Mouse (Mus musculus): ENCODE results near the gene Fig4. TPM values are rescaled to one million over a fixed set of nuclear protein-coding genes. Genes with fewer than 3 reads are reported as not detected.

Gene Fig4
- polyA plus RNA-seq, 1 experiment = 11.9 TPM

DNA sequence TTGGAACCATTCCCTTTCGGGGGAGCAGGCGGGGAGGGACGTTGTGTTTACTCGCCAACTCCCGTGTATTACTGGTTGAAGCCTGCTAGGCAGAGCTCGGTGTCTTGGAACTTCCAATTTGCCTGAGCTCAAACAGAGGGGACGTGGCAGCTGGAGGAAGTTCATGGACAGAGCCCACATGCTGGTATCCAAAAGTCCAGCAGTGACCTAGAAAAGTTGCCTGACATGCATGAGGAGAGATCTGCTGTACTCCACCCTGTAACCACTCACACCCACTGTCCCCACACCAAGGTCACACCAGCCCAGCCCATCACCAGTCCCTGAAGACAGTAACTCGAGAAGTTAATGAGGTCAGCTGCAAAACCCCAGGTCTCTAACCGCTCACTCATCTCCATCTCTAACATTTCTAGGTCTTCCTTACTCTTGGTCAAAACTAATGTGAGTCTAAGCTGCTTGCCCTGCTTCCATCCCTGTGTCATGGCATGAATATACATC, 1.9 kb upstream of the Fig4 start:
- H3ac ChIP-seq (ENCODE audit: control insufficient read depth, insufficient read length) = no peak overlapping the region
- no peak overlapping the region for H3K4me3 ChIP-seq
- H3K36me3 ChIP-seq (ENCODE audit: control insufficient read depth, insufficient read depth) = no peaks in the 10 kb centered on the region
- H3K79me2 ChIP-seq (ENCODE audit: control insufficient read depth, insufficient read depth) = no peaks in the 10 kb centered on the region
- H3K4me2 ChIP-seq (ENCODE audit: low read depth) = no peak overlapping the region
- H3K27me3 ChIP-seq (ENCODE audit: control insufficient read depth, insufficient read depth, insufficient read length) = no peaks in the 10 kb centered on the region
- no peak for TF ChIP-seq USF1 (IDR thresholded peaks at IDR 0.05; ENCODE audit: low read depth)
- TF ChIP-seq MYOD1 (IDR thresholded peaks at IDR 0.05; ENCODE audit: control insufficient read depth in 1 of 3, insufficient read length in 2 of 3, low read depth in 2 of 3) = no peak
- no peak for TF ChIP-seq E2F4 (IDR thresholded peaks at IDR 0.05; ENCODE audit: insufficient read depth)
- no peak for TF ChIP-seq POLR2A (IDR thresholded peaks at IDR 0.05; ENCODE audit: insufficient read length, low read depth)
- no peak for TF ChIP-seq POLR2AphosphoS2 (IDR thresholded peaks at IDR 0.05; ENCODE audit: insufficient read length, low read depth)
- no peak for TF ChIP-seq MAX (IDR thresholded peaks at IDR 0.05; ENCODE audit: low read depth)

GRCm38 (mm10) chr10:41303639-41304444, 782 bp upstream of the Fig4 start, which contains the start of gene Ak9:
Ak9 (plus strand) TSS chr10:41303980.
- TF ChIP-seq TCF12 (IDR thresholded peaks at IDR 0.05; ENCODE audit: insufficient read depth, poor library complexity, severe bottlenecking) = no peak
- TF ChIP-seq MYOD1 (IDR thresholded peaks at IDR 0.05; ENCODE audit: control insufficient read depth in 1 of 3, insufficient read length in 2 of 3, low read depth in 2 of 3) = no peak
- no peak for TF ChIP-seq USF1 (IDR thresholded peaks at IDR 0.05; ENCODE audit: low read depth)
- TF ChIP-seq SRF (IDR thresholded peaks at IDR 0.05; ENCODE audit: control insufficient read depth, insufficient read length, low read depth) = no peak
- TF ChIP-seq CEBPB (IDR thresholded peaks at IDR 0.05; ENCODE audit: insufficient read depth, poor library complexity, severe bottlenecking) = no peak
- no peak for TF ChIP-seq POLR2A (IDR thresholded peaks at IDR 0.05; ENCODE audit: insufficient read length, low read depth)
- no peak for TF ChIP-seq MAX (IDR thresholded peaks at IDR 0.05; ENCODE audit: low read depth)
- no peak for TF ChIP-seq MYOG (IDR thresholded peaks at IDR 0.05; ENCODE audit: control insufficient read depth in 1 of 3, insufficient read depth in 1 of 3, insufficient read length in 2 of 3, low read depth in 2 of 3)
- no peak for TF ChIP-seq TCF3 (IDR thresholded peaks at IDR 0.05; ENCODE audit: insufficient read length, low read depth)
- no peak for TF ChIP-seq REST (IDR thresholded peaks at IDR 0.05; ENCODE audit: insufficient read depth, insufficient read length)
- no peak for TF ChIP-seq E2F4 (IDR thresholded peaks at IDR 0.05; ENCODE audit: insufficient read depth)
- TF ChIP-seq POLR2AphosphoS2 (IDR thresholded peaks at IDR 0.05; ENCODE audit: insufficient read length, low read depth) = no peak
- Histone ChIP-seq H3K4me3 (peak within 1 kb of the TSS; percentile 33), H3K36me3 (ENCODE audit: control insufficient read depth, insufficient read depth) (no peaks in the 10 kb centered on the region), H3K79me2 (ENCODE audit: control insufficient read depth, insufficient read depth) (no peaks in the 10 kb centered on the region), H3K27me3 (ENCODE audit: control insufficient read depth, insufficient read depth, insufficient read length) (no peaks in the 10 kb centered on the region), H3ac (ENCODE audit: control insufficient read depth, insufficient read length) (peak within 1 kb of the TSS; percentile 50), H3K4me2 (ENCODE audit: low read depth) (peak within 1 kb of the TSS; percentile 100)

DNA sequence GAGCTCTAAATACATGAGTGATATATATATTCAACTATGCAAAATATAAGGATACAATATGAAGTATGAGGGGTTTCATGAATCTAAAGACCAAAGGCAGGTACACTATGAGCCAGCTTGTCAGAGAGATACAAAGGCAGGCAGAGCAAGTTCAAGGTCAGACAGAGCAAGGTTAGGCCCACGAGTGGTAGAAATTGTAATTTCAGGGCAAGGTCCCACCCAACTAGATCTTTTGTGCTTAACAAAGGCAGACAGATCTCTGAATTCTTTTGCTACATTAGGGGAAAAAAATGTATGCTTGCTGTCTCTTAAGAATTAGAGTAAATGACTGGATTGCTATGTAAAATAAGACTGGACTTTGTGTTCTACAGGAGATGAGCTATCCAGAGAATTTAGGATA, 2.9 kb downstream of the Fig4 start:
- no peaks in the 10 kb centered on the region for H3K79me2 ChIP-seq (ENCODE audit: control insufficient read depth, insufficient read depth)
- no peaks in the 10 kb centered on the region for H3K27me3 ChIP-seq (ENCODE audit: control insufficient read depth, insufficient read depth, insufficient read length)
- no peak overlapping the region for H3K4me2 ChIP-seq (ENCODE audit: low read depth)

DNA sequence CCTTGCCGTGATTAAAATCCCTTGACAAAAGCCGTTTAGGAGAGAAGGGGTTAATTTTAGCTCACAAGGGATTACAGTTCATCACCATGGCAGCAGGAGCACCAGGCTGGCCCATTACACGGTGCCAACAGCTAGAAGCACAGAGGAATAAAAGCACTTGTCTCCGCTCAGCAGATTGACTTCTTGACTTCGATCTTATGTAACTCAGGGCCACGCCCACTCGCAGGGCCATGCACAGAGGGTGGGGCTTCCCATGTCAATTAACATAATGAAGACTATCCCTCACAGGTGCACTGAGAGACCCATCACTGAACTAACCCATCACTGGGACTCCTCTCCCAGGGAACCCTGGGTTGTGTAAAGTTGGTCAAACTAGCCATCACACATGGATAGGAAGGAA, 7.9 kb downstream of the Fig4 start:
- no peak overlapping the region for H3K4me3 ChIP-seq
- H3ac ChIP-seq (ENCODE audit: control insufficient read depth, insufficient read length) = no peak overlapping the region
- no peaks in the 10 kb centered on the region for H3K27me3 ChIP-seq (ENCODE audit: control insufficient read depth, insufficient read depth, insufficient read length)
- no peaks in the 10 kb centered on the region for H3K36me3 ChIP-seq (ENCODE audit: control insufficient read depth, insufficient read depth)
- no peak overlapping the region for H3K4me2 ChIP-seq (ENCODE audit: low read depth)
- TF ChIP-seq MYOG (IDR thresholded peaks at IDR 0.05; ENCODE audit: control insufficient read depth in 1 of 3, insufficient read depth in 1 of 3, insufficient read length in 2 of 3, low read depth in 2 of 3) = no peak
- TF ChIP-seq POLR2AphosphoS2 (IDR thresholded peaks at IDR 0.05; ENCODE audit: insufficient read length, low read depth) = no peak
- TF ChIP-seq TCF3 (IDR thresholded peaks at IDR 0.05; ENCODE audit: insufficient read length, low read depth) = no peak
- TF ChIP-seq REST (IDR thresholded peaks at IDR 0.05; ENCODE audit: insufficient read depth, insufficient read length) = no peak
- no peak for TF ChIP-seq POLR2A (IDR thresholded peaks at IDR 0.05; ENCODE audit: insufficient read length, low read depth)
- no peak for TF ChIP-seq USF1 (IDR thresholded peaks at IDR 0.05; ENCODE audit: low read depth)
- no peak for TF ChIP-seq CEBPB (IDR thresholded peaks at IDR 0.05; ENCODE audit: insufficient read depth, poor library complexity, severe bottlenecking)
- TF ChIP-seq MYOD1 (IDR thresholded peaks at IDR 0.05; ENCODE audit: control insufficient read depth in 1 of 3, insufficient read length in 2 of 3, low read depth in 2 of 3) = no peak
- TF ChIP-seq TCF12 (IDR thresholded peaks at IDR 0.05; ENCODE audit: insufficient read depth, poor library complexity, severe bottlenecking) = no peak
- TF ChIP-seq E2F4 (IDR thresholded peaks at IDR 0.05; ENCODE audit: insufficient read depth) = no peak
- no peaks in the 10 kb centered on the region for H3K79me2 ChIP-seq (ENCODE audit: control insufficient read depth, insufficient read depth)

More for the DNA sequence above, 2.9 kb downstream of the Fig4 start:
- Histone ChIP-seq H3ac (ENCODE audit: control insufficient read depth, insufficient read length) (no peak overlapping the region), H3K4me3 (no peak overlapping the region), H3K36me3 (ENCODE audit: control insufficient read depth, insufficient read depth) (no peaks in the 10 kb centered on the region)
- no peak for TF ChIP-seq SRF (IDR thresholded peaks at IDR 0.05; ENCODE audit: control insufficient read depth, insufficient read length, low read depth)
- no peak for TF ChIP-seq CEBPB (IDR thresholded peaks at IDR 0.05; ENCODE audit: insufficient read depth, poor library complexity, severe bottlenecking)
- TF ChIP-seq REST (IDR thresholded peaks at IDR 0.05; ENCODE audit: insufficient read depth, insufficient read length) = no peak
- TF ChIP-seq E2F4 (IDR thresholded peaks at IDR 0.05; ENCODE audit: insufficient read depth) = no peak
- TF ChIP-seq MYOD1 (IDR thresholded peaks at IDR 0.05; ENCODE audit: control insufficient read depth in 1 of 3, insufficient read length in 2 of 3, low read depth in 2 of 3) = no peak
- TF ChIP-seq POLR2A (IDR thresholded peaks at IDR 0.05; ENCODE audit: insufficient read length, low read depth) = no peak
- TF ChIP-seq TCF12 (IDR thresholded peaks at IDR 0.05; ENCODE audit: insufficient read depth, poor library complexity, severe bottlenecking) = no peak
- TF ChIP-seq POLR2AphosphoS2 (IDR thresholded peaks at IDR 0.05; ENCODE audit: insufficient read length, low read depth) = no peak
- TF ChIP-seq USF1 (IDR thresholded peaks at IDR 0.05; ENCODE audit: low read depth) = no peak
- TF ChIP-seq TCF3 (IDR thresholded peaks at IDR 0.05; ENCODE audit: insufficient read length, low read depth) = no peak
- TF ChIP-seq MYOG (IDR thresholded peaks at IDR 0.05; ENCODE audit: control insufficient read depth in 1 of 3, insufficient read depth in 1 of 3, insufficient read length in 2 of 3, low read depth in 2 of 3) = no peak
- TF ChIP-seq MAX (IDR thresholded peaks at IDR 0.05; ENCODE audit: low read depth) = no peak

Data from myocyte (in vitro differentiated cells).